In the genomic region with DNA sequence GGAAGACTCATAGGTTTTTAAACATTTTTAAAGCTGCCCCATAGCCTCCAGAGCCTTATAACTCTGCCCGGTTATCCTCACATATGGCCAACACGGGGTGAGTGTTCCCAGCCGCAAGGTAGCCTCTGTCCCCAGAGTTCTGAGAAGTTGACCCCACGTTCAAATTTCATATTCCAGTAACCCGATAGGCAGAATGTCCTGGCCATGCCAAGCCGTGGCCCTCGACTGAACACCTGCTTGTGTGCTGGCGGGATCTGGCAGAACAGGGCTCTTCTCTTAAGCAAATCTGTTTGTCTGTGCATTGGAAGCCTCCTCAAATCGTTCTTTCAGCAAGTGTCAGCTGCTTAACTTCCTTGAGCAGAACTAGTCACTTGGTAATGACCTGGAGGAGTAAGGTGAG, we compare ENCODE assay signal across 12 mouse cellular contexts. TPM values are rescaled to one million over a fixed set of nuclear protein-coding genes. Genes with fewer than 3 reads are reported as not detected.
DNase-seq lines count a peak whose midpoint lies in the region; ATAC-seq and TF ChIP-seq lines count a peak whose summit lies in the region.
"Had no signal": no experiment of that assay in that cellular context is flagged by ENCODE, and none has a peak within 500 bp of the region (broad histone marks: within the 10 kb centered on the region; RNA-seq: fewer than 3 reads in every experiment).

No protein-coding gene starts in this region.

- peaks cover 99% of the 10 kb centered on the region for H3K4me1 ChIP-seq in kidney, embryonic 15.5 days
- peaks cover 56% of the 10 kb centered on the region for H3K4me1 ChIP-seq in midbrain, embryonic 14.5 days (ENCODE audit: control insufficient read depth, insufficient read depth, low read length)

- no peak overlapping the region for H3K9ac ChIP-seq in kidney, embryonic 15.5 days
- H3K9ac ChIP-seq in midbrain, embryonic 14.5 days (replicated peaks; ENCODE audit: low read length): no peak overlapping the region; the same call in 1 of the 2 replicates
- H3K9ac ChIP-seq: limb, embryonic 13.5 days had no signal

- TF ChIP-seq CTCF in gastrocnemius, adult 2 months (IDR thresholded peaks at IDR 0.05): no peak

- no peak for ATAC-seq in kidney, embryonic 15.5 days (replicated peaks; ENCODE audit: low FRiP score)
- ATAC-seq in midbrain, embryonic 14.5 days (ENCODE audit: low FRiP score, low TSS enrichment): no peak
- ATAC-seq: inflammation-experienced regulatory T-cells, adult 6 months had no signal

- intact Hi-C loops in gastrocnemius, adult 2 months (cut with DNase I): loop anchor here (1.0 kb wide), 1 partner anchor 175 kb away; a partner anchor contains a TSS

- H3K9me3 ChIP-seq in kidney, embryonic 15.5 days (replicated peaks): no peaks in the 10 kb centered on the region
- no peaks in the 10 kb centered on the region for H3K9me3 ChIP-seq in midbrain, embryonic 14.5 days (ENCODE audit: control insufficient read depth, low read length)
- H3K9me3 ChIP-seq: G1E; limb, embryonic 13.5 days had no signal

- H3K36me3 ChIP-seq in kidney, embryonic 15.5 days: no peaks in the 10 kb centered on the region; the same call in 1 of the 2 replicates
- peaks cover 5% of the 10 kb centered on the region; the same call in 1 of the 2 replicates for H3K36me3 ChIP-seq in midbrain, embryonic 14.5 days (ENCODE audit: control insufficient read depth, insufficient read depth, low read length)
- H3K36me3 ChIP-seq: limb, embryonic 13.5 days had no signal

- H3K4me2 ChIP-seq in kidney, embryonic 15.5 days: no peak overlapping the region
- H3K4me2 ChIP-seq in midbrain, embryonic 14.5 days (ENCODE audit: low read length): no peak overlapping the region
- H3K4me2 ChIP-seq: limb, embryonic 13.5 days had no signal

- peak; percentile 77 for DNase-seq in gastrocnemius, adult 2 months
- no peak for DNase-seq in gastrocnemius, postnatal 10 days
- no peak for DNase-seq in kidney, adult 8-10 months
- DNase-seq in gastrocnemius, postnatal 25 days: peak; percentile 61
- DNase-seq in midbrain, embryonic 14.5 days: no peak
- DNase-seq in ovary, postnatal 10 days (ENCODE audit: low spot score): no peak
- no peak for DNase-seq in retina, embryonic 14.5 days (ENCODE audit: low spot score)
- DNase-seq: cerebellum, adult 11 months had no signal

- H3K27ac ChIP-seq in gastrocnemius, adult 2 months: peak overlapping the region; percentile 94
- peak overlapping the region; percentile 92 for H3K27ac ChIP-seq in kidney, embryonic 15.5 days
- H3K27ac ChIP-seq in midbrain, embryonic 14.5 days (replicated peaks; ENCODE audit: low read depth, low read length): peak overlapping the region; percentile 80

- H3K27me3 ChIP-seq in kidney, embryonic 15.5 days: no peaks in the 10 kb centered on the region
- H3K27me3 ChIP-seq in midbrain, embryonic 14.5 days (ENCODE audit: control insufficient read depth, insufficient read depth, low read length): no peaks in the 10 kb centered on the region
- H3K27me3 ChIP-seq: limb, embryonic 13.5 days had no signal

- peak overlapping the region; percentile 58 for H3K4me3 ChIP-seq in gastrocnemius, adult 2 months
- H3K4me3 ChIP-seq in kidney, embryonic 15.5 days (replicated peaks): no peak overlapping the region
- no peak overlapping the region for H3K4me3 ChIP-seq in midbrain, embryonic 14.5 days (replicated peaks; ENCODE audit: low read depth, low read length)
- H3K4me3 ChIP-seq: limb, embryonic 13.5 days had no signal

- WGBS in kidney, embryonic 15.5 days: 57% methylated on average over 9 of the region's 9 CpGs
- 85% methylated on average over 9 of the region's 9 CpGs for WGBS in midbrain, embryonic 14.5 days

RNA-seq across cellular contexts. Expression of a gene that starts 55.4 kb away (rescaled TPM):
- 1 to 10 TPM; 5.5 to 9.0 TPM for total RNA-seq in gastrocnemius, adult 2 months (2021)
- total RNA-seq in gastrocnemius, postnatal 10 days (2021): 1 to 10 TPM; 5.9 to 6.0 TPM
- polyA plus RNA-seq in kidney, embryonic 15.5 days (2015; fragmentation: Nextera tagmentation; extraction: Ambion mirVana): 15.9 and 18.5 TPM in 2 replicates
- total RNA-seq in gastrocnemius, postnatal 25 days (2021): 1 to 10 TPM; 4.8 to 5.7 TPM
- polyA plus RNA-seq in midbrain, embryonic 14.5 days (2014; fragmentation: Nextera tagmentation; extraction: Ambion mirVana): 5.4 and 6.8 TPM in 2 replicates

Comparison
In these comparisons a context has a peak if more than half of its experiments do, and no peak if none do; other contexts are left out.
1. DNase-seq: peak in gastrocnemius, adult 2 months (single experiment) and gastrocnemius, postnatal 25 days (single experiment); none in gastrocnemius, postnatal 10 days (single experiment), kidney, adult 8-10 months (0 of 2), midbrain, embryonic 14.5 days (single experiment), ovary, postnatal 10 days (single experiment) and retina, embryonic 14.5 days (single experiment).
2. Peak in every context shown above with its lines, with median percentiles within 50 percentile points of each other: H3K27ac ChIP-seq.